Mouse (Mus musculus) embryo, embryonic 9.5 days (tissue): ENCODE data around the gene Gm26920.

Experiments used
- DNase-seq: peaks from one replicate; pipeline ENCODE4 v3.0.0-alpha.2; 2017; ENCODE audit errors: extremely low spot score

Gene Gm26920

GRCm38 (mm10) chr7:30053591-30053990 is 36.6 kb downstream of the Gm26920 start:
- DNase-seq = peak; percentile 24

- peak; percentile 90 for DNase-seq
Observed at GRCm38 (mm10) chr7:30050882-30051548, 39.2 kb downstream of the Gm26920 start, which contains the start of gene Zfp14. Gene Zfp14 (minus strand): TSS chr7:30051380.

GRCm38 (mm10) chr7:30048126-30048525 is 42.1 kb downstream of the Gm26920 start:
- DNase-seq = no peak

GRCm38 (mm10) chr7:30044354-30044753 is 45.9 kb downstream of the Gm26920 start:
- no peak for DNase-seq

- DNase-seq = no peak
Observed at GRCm38 (mm10) chr7:30034331-30034730, 55.9 kb downstream of the Gm26920 start.

- DNase-seq = no peak
Observed at GRCm38 (mm10) chr7:30031379-30031778, 58.8 kb downstream of the Gm26920 start.

GRCm38 (mm10) chr7:30030677-30031076 is 59.5 kb downstream of the Gm26920 start:
- DNase-seq = no peak

GRCm38 (mm10) chr7:30028572-30028971 is 61.6 kb downstream of the Gm26920 start:
- DNase-seq = no peak

- no peak for DNase-seq
Observed at GRCm38 (mm10) chr7:30027331-30027730, 62.9 kb downstream of the Gm26920 start.

- DNase-seq = no peak
Observed at GRCm38 (mm10) chr7:30025358-30025757, 64.9 kb downstream of the Gm26920 start.

GRCm38 (mm10) chr7:30023800-30024199 is 66.4 kb downstream of the Gm26920 start:
- no peak for DNase-seq

- no peak for DNase-seq
Observed at GRCm38 (mm10) chr7:30023324-30023723, 66.9 kb downstream of the Gm26920 start.

GRCm38 (mm10) chr7:30019543-30019942 is 70.7 kb downstream of the Gm26920 start:
- DNase-seq = no peak

GRCm38 (mm10) chr7:30017226-30017625 is 73.0 kb downstream of the Gm26920 start:
- DNase-seq = no peak

GRCm38 (mm10) chr7:30012956-30013363 is 77.2 kb downstream of the Gm26920 start:
- DNase-seq = no peak

GRCm38 (mm10) chr7:30010551-30011195 is 79.5 kb downstream of the Gm26920 start:
- DNase-seq = no peak

GRCm38 (mm10) chr7:30009321-30010085 is 80.7 kb downstream of the Gm26920 start:
- no peak for DNase-seq

GRCm38 (mm10) chr7:30008020-30008690 is 82.1 kb downstream of the Gm26920 start:
- DNase-seq = no peak

- no peak for DNase-seq
Observed at GRCm38 (mm10) chr7:30007601-30008000, 82.6 kb downstream of the Gm26920 start.
